Mouse (Mus musculus) liver, embryonic 14.5 days (tissue): ENCODE results near the gene Shtn1. TPM values are rescaled to one million over a fixed set of nuclear protein-coding genes. Genes with fewer than 3 reads are reported as not detected.

Experiments used
- ATAC-seq: fragments of 200-750 bp; cut with Nextera tagmentation; 2 replicates; pipeline ENCODE4 v1.8.0; 2017; ENCODE audit warnings: moderate number of reproducible peaks, mild to moderate bottlenecking, moderate library complexity; ENCODE audit not compliant: insufficient read depth
- DNase-seq, 3 experiments: peaks; one replicate each; pipeline ENCODE4 v3.0.0-alpha.2; 2012 to 2013; ENCODE audit warnings: low read depth in 3 of 3, low spot score in 3 of 3
- H3K27ac ChIP-seq: fragments of 300-500 bp; sonication (generic); 2 replicates; pipeline ENCODE4 v1.5.1; 2014; ENCODE audit warnings: moderate library complexity, mild to moderate bottlenecking, control low read depth, inconsistent platforms
- H3K27me3 ChIP-seq: fragments of 300-500 bp; sonication (generic); 2 replicates; pipeline ENCODE4 v1.6.1; 2014; ENCODE audit warnings: mild to moderate bottlenecking, low read length, moderate library complexity; ENCODE audit not compliant: control insufficient read depth, insufficient read depth
- H3K36me3 ChIP-seq: fragments of 300-500 bp; sonication (generic); replicated peaks from 2 replicates; pipeline ENCODE4 v1.6.1; 2014; ENCODE audit warnings: low read depth; ENCODE audit not compliant: control insufficient read depth, insufficient read depth
- H3K4me1 ChIP-seq, 2 experiments: fragments of 200-500 bp in 1 of 2; fragments of 300-500 bp in 1 of 2; sonication (generic) in 1 of 2; replicated peaks; 2 replicates each; pipeline ENCODE4 v1.6.1; 2012 to 2014; ENCODE audit warnings: antibody characterized with exemption in 1 of 2, inconsistent platforms in 1 of 2, low read length in 1 of 2; ENCODE audit not compliant: control insufficient read depth in 2 of 2, insufficient read depth in 2 of 2
- H3K4me2 ChIP-seq: fragments of 300-500 bp; sonication (generic); 2 replicates; pipeline ENCODE4 v1.6.1; 2014; ENCODE audit warnings: low read depth, mild to moderate bottlenecking, control low read depth, moderate library complexity
- H3K4me3 ChIP-seq, 2 experiments: fragments of 200-500 bp in 1 of 2; fragments of 300-500 bp in 1 of 2; sonication (generic) in 1 of 2; 2 replicates each; pipeline ENCODE4 v1.5.1; 2012 to 2014; ENCODE audit warnings: low read depth in 2 of 2, low read length in 2 of 2, mild to moderate bottlenecking in 2 of 2, control low read depth in 1 of 2, inconsistent platforms in 1 of 2, moderate library complexity in 1 of 2; ENCODE audit not compliant: insufficient read depth in 1 of 2
- H3K9ac ChIP-seq: fragments of 300-500 bp; sonication (generic); replicated peaks from 2 replicates; pipeline ENCODE4 v1.6.1; 2014; ENCODE audit warnings: mild to moderate bottlenecking, control low read depth, moderate library complexity
- H3K9me3 ChIP-seq: fragments of 300-500 bp; sonication (generic); 2 replicates; pipeline ENCODE4 v1.6.1; 2016; ENCODE audit warnings: low read length, mixed read lengths; ENCODE audit not compliant: control insufficient read depth
- CTCF ChIP-seq: IDR thresholded peaks from 2 replicates; pipeline ENCODE4 v1.5.1; 2016; ENCODE audit warnings: antibody characterized with exemption, low read depth, control low read depth
- EP300 ChIP-seq: IDR thresholded peaks from 2 replicates; pipeline ENCODE4 v1.6.1; 2016; ENCODE audit warnings: antibody characterized with exemption, low read depth
- WGBS: fragments of 180-500 bp; shearing (Covaris S2); extraction: QIAGEN DNeasy Blood & Tissue Kit; methylation state at CpG from one replicate; pipeline ENCODE4 v1.1.7; 2014; ENCODE audit not compliant: insufficient replicate concordance; 5-methylcytosine and 5-hydroxymethylcytosine counted together
- polyA plus RNA-seq, 2 experiments: library from polyadenylated mRNA; depleted of rRNA in 1 of 2; stranded (reverse) in 1 of 2; unstranded in 1 of 2; fragments of >200 nt; fragmentation: Nextera tagmentation in 1 of 2; extraction: Ambion mirVana in 1 of 2; gene quantifications; 2 replicates each; pipeline versions ENCODE4 v1.2.1 to v1.2.3; 2012 to 2014

The Shtn1 gene
- polyA plus RNA-seq, 2 experiments = 0.41 to 0.57 TPM

DNA sequence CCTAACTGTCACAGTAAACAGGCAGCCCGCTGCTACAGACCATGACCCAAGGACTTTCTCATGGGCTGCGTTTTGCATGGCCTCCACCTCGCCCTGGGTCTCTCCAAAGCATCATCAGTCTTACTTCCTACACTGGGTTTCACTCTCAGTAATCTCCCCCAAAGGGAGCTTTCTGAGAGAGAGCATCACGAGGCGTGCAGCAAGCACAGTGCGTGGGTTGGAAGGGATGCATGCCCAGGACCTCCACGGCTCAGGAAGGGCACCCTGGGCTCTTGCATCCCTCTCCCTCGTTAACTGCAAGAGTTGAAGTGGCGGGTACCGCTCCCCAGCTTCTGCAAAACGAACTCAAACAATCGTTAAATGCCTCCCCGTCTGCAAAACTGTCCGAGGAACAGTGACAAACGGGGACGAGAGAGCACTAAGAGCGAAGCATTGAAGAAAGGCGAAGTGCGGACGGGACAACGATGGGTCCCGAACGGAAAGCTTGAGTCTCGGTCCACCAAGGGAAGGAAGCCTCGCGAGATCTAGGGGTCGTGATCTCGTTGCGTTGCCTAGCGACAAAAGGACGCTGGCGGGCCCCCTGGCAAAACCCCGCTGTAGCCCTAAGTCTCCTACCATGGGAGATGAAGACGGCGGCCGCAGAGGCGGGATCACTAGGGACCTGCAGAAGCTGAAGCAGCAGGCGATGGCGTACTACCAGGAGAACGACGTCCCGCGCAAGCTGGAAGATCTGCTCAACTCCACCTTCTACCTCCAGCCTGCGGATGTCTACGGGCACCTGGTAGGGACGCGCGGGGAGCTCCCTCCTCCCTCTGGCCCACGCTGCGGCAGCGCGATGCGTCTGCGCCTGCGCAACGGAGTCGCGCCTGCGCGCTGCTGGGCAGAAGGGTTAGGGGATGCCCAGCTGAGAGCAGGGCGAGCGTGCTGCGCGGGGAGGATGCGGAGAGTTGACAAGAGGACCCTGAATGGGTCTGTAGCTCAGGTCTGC is 132.8 kb downstream of the Shtn1 start, which contains the start of the genes Eno4 and Hspa12a:
Eno4 (plus strand) TSS at position 585 of the 988 bp plus-strand sequence.
Hspa12a (minus strand) TSS at position 814 of the 988 bp plus-strand sequence.
- Histone ChIP-seq H3K27ac (no peak within 1 kb of the TSS), H3K9ac (peak within 1 kb of the TSS; percentile 35; the same call in 1 of the 2 replicates)

GRCm38 (mm10) chr19:58933062-58933461 is 142.8 kb downstream of the Shtn1 start:
- Histone ChIP-seq H3K4me2 (no peak overlapping the region), H3K36me3 (no peaks in the 10 kb centered on the region), H3K9ac (no peak overlapping the region), H3K27ac (no peak overlapping the region), H3K4me1 (no peaks in the 10 kb centered on the region), H3K9me3 (no peaks in the 10 kb centered on the region), H3K4me3 (no peak overlapping the region), H3K27me3 (no peaks in the 10 kb centered on the region)
- 33% methylated on average over 4 of the region's 4 CpGs for WGBS
- DNase-seq = no peak
- no peak for ATAC-seq
- TF ChIP-seq CTCF (no peak), EP300 (no peak)

More for the DNA sequence above, 132.8 kb downstream of the Shtn1 start, which contains the start of the genes Eno4 and Hspa12a:
- peak within 1 kb of the TSS; percentile 78 for H3K4me2 ChIP-seq
- H3K4me1 ChIP-seq = peaks cover 0 to 7% of the 10 kb centered on the region in 2 experiments; a peak in 2 of 4 replicates
- no peaks in the 10 kb centered on the region for H3K27me3 ChIP-seq
- DNase-seq (peak; percentile 58 to 65 (median 59)), ATAC-seq (peak; percentile 90)
- no peaks in the 10 kb centered on the region for H3K9me3 ChIP-seq
- WGBS = under 1% methylated on average over 65 of the region's 65 CpGs
- H3K4me3 ChIP-seq = peak within 1 kb of the TSS; percentile 59 to 70
- TF ChIP-seq EP300 (no peak), CTCF (no peak)
- no peaks in the 10 kb centered on the region for H3K36me3 ChIP-seq

DNA sequence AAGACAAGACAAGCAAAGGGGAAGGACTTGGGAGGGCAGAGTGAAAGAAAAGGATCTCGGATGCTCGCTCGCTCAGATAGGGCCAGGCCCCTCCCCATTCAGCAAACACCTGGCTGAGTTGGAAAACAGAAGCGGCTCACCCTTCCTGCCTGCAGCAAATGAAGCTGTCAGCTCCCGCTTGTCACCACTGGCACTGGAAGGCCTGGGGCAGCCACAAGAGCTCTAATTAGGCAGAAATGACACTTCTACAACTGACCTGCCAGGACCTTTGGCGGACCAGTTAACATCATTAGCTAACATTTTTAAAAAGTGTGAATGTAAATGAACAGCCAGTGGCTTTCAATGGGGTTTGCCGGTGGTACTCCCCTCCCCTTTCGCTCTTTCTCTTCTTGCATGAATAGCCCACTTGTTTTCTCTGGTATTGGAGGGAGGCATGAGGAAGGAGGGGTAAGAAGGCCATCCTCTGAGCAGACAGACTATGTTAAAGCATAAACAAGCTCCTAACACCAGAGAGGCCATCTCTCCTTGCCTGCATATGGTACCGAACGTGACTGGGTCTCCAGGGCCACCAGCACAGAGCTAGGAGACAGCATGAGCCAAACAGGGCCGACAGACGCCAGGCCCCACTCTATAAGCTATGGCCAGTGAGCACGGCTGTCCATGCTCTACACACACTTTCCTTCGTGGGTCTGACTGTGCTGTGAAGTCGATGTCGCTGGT is 144.7 kb downstream of the Shtn1 start:
- DNase-seq (no peak), ATAC-seq (no peak)
- WGBS = 42% methylated on average over 16 of the region's 16 CpGs
- no peak overlapping the region for H3K27ac ChIP-seq
- H3K4me3 ChIP-seq = no peak overlapping the region
- H3K36me3 ChIP-seq = no peaks in the 10 kb centered on the region
- no peak overlapping the region for H3K9ac ChIP-seq
- H3K9me3 ChIP-seq = no peaks in the 10 kb centered on the region
- H3K27me3 ChIP-seq = no peaks in the 10 kb centered on the region
- H3K4me1 ChIP-seq = no peaks in the 10 kb centered on the region
- no peak overlapping the region for H3K4me2 ChIP-seq
- TF ChIP-seq CTCF (no peak), EP300 (no peak)

Other genes starting within 250 kb of the Shtn1 start
- gene Eno4, start 132.7 kb downstream of the Shtn1 start, polyA plus RNA-seq (2012; rRNA removed) = 0.02 and 0.03 TPM in 2 replicates
- gene Eno4, start 132.7 kb downstream of the Shtn1 start, polyA plus RNA-seq (2014; fragmentation: Nextera tagmentation; extraction: Ambion mirVana) = not detected in 2 replicates
- gene Hspa12a, start 132.4 kb downstream of the Shtn1 start, polyA plus RNA-seq (2012; rRNA removed) = 0.25 and 0.32 TPM in 2 replicates
- 0.19 and 0.37 TPM in 2 replicates for gene Hspa12a, start 132.4 kb downstream of the Shtn1 start, polyA plus RNA-seq (2014; fragmentation: Nextera tagmentation; extraction: Ambion mirVana)
- gene Vax1, start 94.0 kb upstream of the Shtn1 start, polyA plus RNA-seq (2012; rRNA removed) = not detected in 2 replicates
- not detected in 2 replicates for gene Vax1, start 94.0 kb upstream of the Shtn1 start, polyA plus RNA-seq (2014; fragmentation: Nextera tagmentation; extraction: Ambion mirVana)
- gene Kcnk18, start 143.1 kb upstream of the Shtn1 start, polyA plus RNA-seq (2012; rRNA removed) = not detected in 2 replicates
- not detected in 2 replicates for gene Kcnk18, start 143.1 kb upstream of the Shtn1 start, polyA plus RNA-seq (2014; fragmentation: Nextera tagmentation; extraction: Ambion mirVana)
- 0.55 and 0.75 TPM in 2 replicates for gene Slc18a2, start 184.8 kb upstream of the Shtn1 start, polyA plus RNA-seq (2012; rRNA removed)
- 2.1 and 2.4 TPM in 2 replicates for gene Slc18a2, start 184.8 kb upstream of the Shtn1 start, polyA plus RNA-seq (2014; fragmentation: Nextera tagmentation; extraction: Ambion mirVana)
- 113 and 165 TPM in 2 replicates for gene Rps12-ps3, start 246.2 kb upstream of the Shtn1 start, polyA plus RNA-seq (2012; rRNA removed)
- 31.8 and 35.3 TPM in 2 replicates for gene Rps12-ps3, start 246.2 kb upstream of the Shtn1 start, polyA plus RNA-seq (2014; fragmentation: Nextera tagmentation; extraction: Ambion mirVana)